Mouse (Mus musculus): ENCODE data around the gene Fam166b. TPM values are rescaled to one million over a fixed set of nuclear protein-coding genes. Genes with fewer than 3 reads are reported as not detected.

The Fam166b gene
- not detected in 2 replicates for total RNA-seq (2015)
- not detected in 2 replicates for total RNA-seq (2017)

GRCm38 (mm10) chr4:43428946-43429345, at the start of gene Fam166b:
Fam166b (minus strand) TSS chr4:43429134.
- no peak for ATAC-seq (replicated peaks; ENCODE audit: poor library complexity)

- peak; percentile 20; the same call in 1 of the 2 replicates for ATAC-seq (replicated peaks; ENCODE audit: poor library complexity)
Measured at GRCm38 (mm10) chr4:43478534-43478858, 49.6 kb upstream of the Fam166b start.

GRCm38 (mm10) chr4:43477857-43478533, 49.1 kb upstream of the Fam166b start:
- ATAC-seq (replicated peaks; ENCODE audit: poor library complexity): peak; percentile 91

GRCm38 (mm10) chr4:43476604-43477003, 47.7 kb upstream of the Fam166b start:
- peak; percentile 43; the same call in 1 of the 2 replicates for ATAC-seq (replicated peaks; ENCODE audit: poor library complexity)

- ATAC-seq (replicated peaks; ENCODE audit: poor library complexity): no peak
Measured at GRCm38 (mm10) chr4:43473636-43474035, 44.7 kb upstream of the Fam166b start.

- ATAC-seq (replicated peaks; ENCODE audit: poor library complexity): 0 out of 2 replicates have a peak, but pooled peaks have one; percentile 37
Measured at GRCm38 (mm10) chr4:43470301-43470700, 41.4 kb upstream of the Fam166b start.

- no peak for ATAC-seq (replicated peaks; ENCODE audit: poor library complexity)
Measured at GRCm38 (mm10) chr4:43466872-43467271, 37.9 kb upstream of the Fam166b start.

- peak; percentile 69 for ATAC-seq (replicated peaks; ENCODE audit: poor library complexity)
Measured at GRCm38 (mm10) chr4:43465935-43466334, 37.0 kb upstream of the Fam166b start.

- ATAC-seq (replicated peaks; ENCODE audit: poor library complexity): no peak
Measured at GRCm38 (mm10) chr4:43463102-43463501, 34.2 kb upstream of the Fam166b start.

- no peak; the same call in 1 of the 2 replicates for ATAC-seq (replicated peaks; ENCODE audit: poor library complexity)
Measured at GRCm38 (mm10) chr4:43457124-43457523, 28.2 kb upstream of the Fam166b start.

GRCm38 (mm10) chr4:43456470-43456869, 27.5 kb upstream of the Fam166b start:
- ATAC-seq (replicated peaks; ENCODE audit: poor library complexity): peak; percentile 24; the same call in 1 of the 2 replicates

GRCm38 (mm10) chr4:43454041-43454836, 25.3 kb upstream of the Fam166b start, which contains the start of gene Cd72:
Cd72 (minus strand) TSS chr4:43454628.
- peak; percentile 73 for ATAC-seq (replicated peaks; ENCODE audit: poor library complexity)

GRCm38 (mm10) chr4:43453413-43453812, 24.5 kb upstream of the Fam166b start:
- ATAC-seq (replicated peaks; ENCODE audit: poor library complexity): no peak

GRCm38 (mm10) chr4:43452315-43452714, 23.4 kb upstream of the Fam166b start:
- ATAC-seq (replicated peaks; ENCODE audit: poor library complexity): no peak

GRCm38 (mm10) chr4:43448554-43448953, 19.6 kb upstream of the Fam166b start:
- no peak for ATAC-seq (replicated peaks; ENCODE audit: poor library complexity)

- ATAC-seq (replicated peaks; ENCODE audit: poor library complexity): peak; percentile 59
Measured at GRCm38 (mm10) chr4:43447251-43447650, 18.3 kb upstream of the Fam166b start.

GRCm38 (mm10) chr4:43443511-43443910, 14.6 kb upstream of the Fam166b start:
- ATAC-seq (replicated peaks; ENCODE audit: poor library complexity): no peak

- ATAC-seq (replicated peaks; ENCODE audit: poor library complexity): peak; percentile 24; the same call in 1 of the 2 replicates
Measured at GRCm38 (mm10) chr4:43442456-43443361, 13.8 kb upstream of the Fam166b start.

- peak; percentile 95 for ATAC-seq (replicated peaks; ENCODE audit: poor library complexity)
Measured at GRCm38 (mm10) chr4:43442044-43442443, 13.1 kb upstream of the Fam166b start.

- ATAC-seq (replicated peaks; ENCODE audit: poor library complexity): no peak
Measured at GRCm38 (mm10) chr4:43441639-43442038, 12.7 kb upstream of the Fam166b start, which contains the start of gene Tesk1. Tesk1 (plus strand) TSS chr4:43441939.

- ATAC-seq (replicated peaks; ENCODE audit: poor library complexity): no peak
Measured at GRCm38 (mm10) chr4:43432832-43433231, 3.9 kb upstream of the Fam166b start.
